ENCODE assay signal across 19 mouse cellular contexts in the genomic region with DNA sequence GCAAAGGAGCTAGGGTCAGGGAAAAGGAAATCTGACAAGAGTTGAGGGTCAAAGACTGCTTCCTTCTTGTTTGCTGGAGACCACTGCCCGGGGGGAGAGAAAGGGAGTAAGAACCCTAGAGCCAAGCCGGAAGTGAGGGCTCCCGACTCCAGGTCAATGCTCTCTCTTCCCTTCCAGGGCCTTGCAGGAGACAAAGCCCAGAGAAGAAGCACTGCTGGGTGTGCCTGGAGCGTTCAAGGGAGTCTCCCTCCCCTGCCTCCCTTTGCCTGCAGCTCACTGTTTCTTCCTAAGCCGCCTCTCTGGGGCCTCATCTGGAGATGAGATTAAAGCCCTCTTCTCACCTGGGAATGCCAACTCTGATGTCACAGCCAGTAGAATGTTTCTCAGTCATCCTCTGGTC. TPM values are rescaled to one million over a fixed set of nuclear protein-coding genes. Genes with fewer than 3 reads are reported as not detected.
DNase-seq lines count a peak whose midpoint lies in the region; ATAC-seq lines count a peak whose summit lies in the region.
"Had no signal": no experiment of that assay in that cellular context is flagged by ENCODE, and none has a peak within 500 bp of the region (broad histone marks: within the 10 kb centered on the region; RNA-seq: fewer than 3 reads in every experiment).

No protein-coding gene starts in this region.

- no peaks in the 10 kb centered on the region for H3K27me3 ChIP-seq in kidney, embryonic 14.5 days (ENCODE audit: control insufficient read depth, insufficient read depth, low read length)
- H3K27me3 ChIP-seq in limb, embryonic 15.5 days = no peaks in the 10 kb centered on the region

- H3K4me1 ChIP-seq in kidney, embryonic 14.5 days (ENCODE audit: control insufficient read depth, insufficient read depth, low read length) = peaks cover 28% of the 10 kb centered on the region
- peaks cover 26% of the 10 kb centered on the region for H3K4me1 ChIP-seq in limb, embryonic 15.5 days

- DNase-seq in adrenal gland, adult (ENCODE audit: inconsistent age in 2 of 2, low spot score in 1 of 2) = peak; percentile 45 to 65
- DNase-seq in adrenal gland, postnatal 4 days (ENCODE audit: low spot score in 2 of 2) = no peak
- DNase-seq in kidney, adult 9 months = no peak
- DNase-seq in ES-CJ7 (ENCODE audit: low read depth, low spot score) = peak; percentile 65
- DNase-seq in yolk sac, embryonic 10.5 days (ENCODE audit: low spot score) = no peak
- no peak for DNase-seq in urinary bladder, postnatal 4 days (ENCODE audit: low spot score in 2 of 2)
- DNase-seq: adrenal gland, postnatal 25 days; cerebellum, postnatal 36 days; gastrocnemius, adult 2 months; heart, adult 2 months; kidney, adult 2 months; layer of hippocampus, postnatal 36 days had no signal

- H3K9ac ChIP-seq in kidney, embryonic 14.5 days (ENCODE audit: low read depth, low read length) = peak overlapping the region; percentile 34; the same call in 1 of the 2 replicates
- H3K9ac ChIP-seq in limb, embryonic 15.5 days = no peak overlapping the region
- H3K9ac ChIP-seq: forebrain, embryonic 12.5 days; hindbrain, embryonic 15.5 days; midbrain, embryonic 12.5 days had no signal

- H3K36me3 ChIP-seq in kidney, embryonic 14.5 days (ENCODE audit: control insufficient read depth, insufficient read depth, low read length) = no peaks in the 10 kb centered on the region
- no peaks in the 10 kb centered on the region for H3K36me3 ChIP-seq in limb, embryonic 15.5 days
- H3K36me3 ChIP-seq: forebrain, embryonic 12.5 days; hindbrain, embryonic 15.5 days; midbrain, embryonic 12.5 days had no signal

- no peaks in the 10 kb centered on the region for H3K9me3 ChIP-seq in kidney, embryonic 14.5 days (ENCODE audit: control insufficient read depth, low read length)
- no peaks in the 10 kb centered on the region for H3K9me3 ChIP-seq in limb, embryonic 15.5 days
- H3K9me3 ChIP-seq: forebrain, embryonic 12.5 days; hindbrain, embryonic 15.5 days; midbrain, embryonic 12.5 days had no signal

- 12% methylated on average over 5 of the region's 5 CpGs for WGBS in kidney, embryonic 14.5 days
- 20% methylated on average over 5 of the region's 5 CpGs for WGBS in limb, embryonic 15.5 days

- no peak overlapping the region for H3K4me2 ChIP-seq in kidney, embryonic 14.5 days (replicated peaks; ENCODE audit: low read depth, low read length)
- no peak overlapping the region for H3K4me2 ChIP-seq in limb, embryonic 15.5 days
- H3K4me2 ChIP-seq: forebrain, embryonic 12.5 days; hindbrain, embryonic 15.5 days; midbrain, embryonic 12.5 days had no signal

- no peak for ATAC-seq in kidney, embryonic 14.5 days (ENCODE audit: low FRiP score, low TSS enrichment)
- no peak for ATAC-seq in limb, embryonic 15.5 days (ENCODE audit: insufficient number of reproducible peaks, low FRiP score, low TSS enrichment, low read depth)

- H3K4me3 ChIP-seq in kidney, embryonic 14.5 days (ENCODE audit: low read length) = no peak overlapping the region
- no peak overlapping the region for H3K4me3 ChIP-seq in limb, embryonic 15.5 days
- H3K4me3 ChIP-seq: forebrain, embryonic 12.5 days; gastrocnemius, adult 2 months; heart, adult 2 months; hindbrain, embryonic 15.5 days; midbrain, embryonic 12.5 days had no signal

- peak overlapping the region; percentile 65; the same call in 1 of the 2 replicates for H3K27ac ChIP-seq in kidney, embryonic 14.5 days (ENCODE audit: low read depth, low read length)
- H3K27ac ChIP-seq in limb, embryonic 15.5 days = peak overlapping the region; percentile 2; the same call in 1 of the 2 replicates
- H3K27ac ChIP-seq: forebrain, embryonic 12.5 days; heart, adult 2 months; hindbrain, embryonic 15.5 days; midbrain, embryonic 12.5 days had no signal

RNA-seq across cellular contexts. Expression of a gene that starts 10.4 kb away (rescaled TPM):
- 100 to 1,000 TPM in 1 of 2 experiments, 10 to 100 TPM in 1; 95.8 to 104 TPM for total RNA-seq in adrenal gland, postnatal 4 days (2021)
- 10.0 and 14.0 TPM in 2 replicates for polyA plus RNA-seq in kidney, embryonic 14.5 days (2014; fragmentation: Nextera tagmentation; extraction: Ambion mirVana)
- 29.8 and 42.1 TPM in 2 replicates for polyA plus RNA-seq in limb, embryonic 15.5 days (2015; fragmentation: Nextera tagmentation; extraction: Ambion mirVana)

RNA-seq across cellular contexts. Expression of a gene that starts 23.7 kb away (rescaled TPM):
- under 1 TPM in 1 of 2 experiments, not detected in 1; 0.22 TPM for total RNA-seq in adrenal gland, postnatal 4 days (2021)
- not detected in 2 replicates for polyA plus RNA-seq in kidney, embryonic 14.5 days (2014; fragmentation: Nextera tagmentation; extraction: Ambion mirVana)
- not detected in 2 replicates for polyA plus RNA-seq in limb, embryonic 15.5 days (2015; fragmentation: Nextera tagmentation; extraction: Ambion mirVana)
- total RNA-seq: adrenal gland, postnatal 25 days; gastrocnemius, adult 2 months; heart, adult 2 months; layer of hippocampus, postnatal 36 days had no signal
- polyA plus RNA-seq: embryonic facial prominence, embryonic 14.5 days; forebrain, embryonic 12.5 days; hindbrain, embryonic 15.5 days; kidney, adult 2 months; midbrain, embryonic 12.5 days had no signal

RNA-seq across cellular contexts. Expression of a gene that starts 42.3 kb away (rescaled TPM):
- not detected for total RNA-seq in adrenal gland, postnatal 4 days (2021)
- polyA plus RNA-seq in kidney, embryonic 14.5 days (2014; fragmentation: Nextera tagmentation; extraction: Ambion mirVana) = not detected in 2 replicates
- not detected in 2 replicates for polyA plus RNA-seq in limb, embryonic 15.5 days (2015; fragmentation: Nextera tagmentation; extraction: Ambion mirVana)
- total RNA-seq: adrenal gland, postnatal 25 days; gastrocnemius, adult 2 months; heart, adult 2 months; layer of hippocampus, postnatal 36 days had no signal
- polyA plus RNA-seq: embryonic facial prominence, embryonic 14.5 days; forebrain, embryonic 12.5 days; heart, adult 2 months; hindbrain, embryonic 15.5 days; kidney, adult 2 months; limb, embryonic 14.5 days; midbrain, embryonic 12.5 days had no signal

RNA-seq across cellular contexts. Expression of a gene that starts 53.7 kb away (rescaled TPM):
- total RNA-seq in adrenal gland, postnatal 4 days (2021) = 1,000 to 10,000 TPM in 1 of 2 experiments, under 1 TPM in 1; 0.56 to 1,299 TPM
- polyA plus RNA-seq in kidney, embryonic 14.5 days (2014; fragmentation: Nextera tagmentation; extraction: Ambion mirVana) = not detected in 2 replicates
- polyA plus RNA-seq in limb, embryonic 15.5 days (2015; fragmentation: Nextera tagmentation; extraction: Ambion mirVana) = 0.47 and 1.8 TPM in 2 replicates
- total RNA-seq: adrenal gland, postnatal 25 days; gastrocnemius, adult 2 months; heart, adult 2 months; layer of hippocampus, postnatal 36 days had no signal
- polyA plus RNA-seq: embryonic facial prominence, embryonic 14.5 days; forebrain, embryonic 12.5 days; midbrain, embryonic 12.5 days had no signal

Comparison
In these comparisons a context has a peak if more than half of its experiments do, and no peak if none do; other contexts are left out.
1. DNase-seq: peak in adrenal gland, adult (2 of 2) and ES-CJ7 (single experiment); none in adrenal gland, postnatal 4 days (0 of 2), kidney, adult 9 months (single experiment), yolk sac, embryonic 10.5 days (single experiment) and urinary bladder, postnatal 4 days (0 of 2).